22 mouse cellular contexts compared by ENCODE assay signal in genomic region chr10:86765344-86765966, GRCm38 (mm10). TPM values are rescaled to one million over a fixed set of nuclear protein-coding genes. Genes with fewer than 3 reads are reported as not detected.
"Had no signal": no experiment of that assay in that cellular context is flagged by ENCODE, and none has a peak within 500 bp of the region (broad histone marks: within the 10 kb centered on the region; RNA-seq: fewer than 3 reads in every experiment).

No protein-coding gene starts in this region.

- H3K4me3 ChIP-seq: liver, embryonic 15.5 days; lung, embryonic 15.5 days; megakaryocyte, embryonic 14.5 days; midbrain, embryonic 12.5 days; midbrain, embryonic 15.5 days; neural tube, embryonic 12.5 days; stomach, embryonic 15.5 days had no signal

- H3K36me3 ChIP-seq: liver, embryonic 15.5 days; lung, embryonic 15.5 days; midbrain, embryonic 12.5 days; midbrain, embryonic 15.5 days; neural tube, embryonic 12.5 days; stomach, embryonic 15.5 days had no signal

- ATAC-seq: liver, postnatal 0 days; lung, postnatal 0 days; midbrain, embryonic 15.5 days had no signal

- H3K27ac ChIP-seq: liver, embryonic 15.5 days; lung, embryonic 15.5 days; macrophage; midbrain, embryonic 12.5 days; midbrain, embryonic 15.5 days; neural tube, embryonic 12.5 days; stomach, embryonic 15.5 days; stomach, postnatal 0 days had no signal

- H3K4me1 ChIP-seq: liver, embryonic 15.5 days; lung, embryonic 15.5 days had no signal

- H3K27me3 ChIP-seq: liver, embryonic 15.5 days; lung, embryonic 15.5 days; midbrain, embryonic 12.5 days; midbrain, embryonic 15.5 days; neural tube, embryonic 12.5 days; stomach, embryonic 15.5 days had no signal

- H3K9me3 ChIP-seq: liver, embryonic 15.5 days; lung, embryonic 15.5 days; midbrain, embryonic 12.5 days; midbrain, embryonic 15.5 days; neural tube, embryonic 12.5 days; stomach, embryonic 15.5 days had no signal

- DNase-seq: liver, postnatal 0 days; lung, adult 2 months; lung, postnatal 14 days; lung, postnatal 36 days; thymus, adult 2 months; thymus, postnatal 25 days; thymus, postnatal 4 days had no signal

- H3K9ac ChIP-seq: liver, embryonic 15.5 days; liver, postnatal 0 days; lung, embryonic 15.5 days; midbrain, embryonic 12.5 days; midbrain, embryonic 15.5 days; neural tube, embryonic 12.5 days; stomach, embryonic 15.5 days had no signal

- H3K4me2 ChIP-seq: liver, embryonic 15.5 days; lung, embryonic 15.5 days; midbrain, embryonic 12.5 days; midbrain, embryonic 15.5 days; neural tube, embryonic 12.5 days; stomach, embryonic 15.5 days had no signal

RNA-seq across cellular contexts. Expression of gene Gm49358, which starts 1.7 kb away (rescaled TPM):
- total RNA-seq: midbrain, postnatal 0 days; monocyte, adult 5-6 weeks had no signal
- polyA plus RNA-seq: liver, embryonic 15.5 days; liver, postnatal 0 days; lung, adult 2 months; lung, embryonic 15.5 days; lung, postnatal 0 days; midbrain, embryonic 12.5 days; midbrain, embryonic 15.5 days; midbrain, postnatal 0 days; neural tube, embryonic 12.5 days; spleen, adult 2 months; stomach, embryonic 15.5 days; stomach, postnatal 0 days; testis, adult 2 months; thymus, adult 2 months; urinary bladder, adult 2 months had no signal
